Mouse (Mus musculus) heart, embryonic 16.5 days (tissue): ENCODE results near the gene Baz1b. TPM values are rescaled to one million over a fixed set of nuclear protein-coding genes. Genes with fewer than 3 reads are reported as not detected.

Experiments
- ATAC-seq: fragments of 200-750 bp; cut with Nextera tagmentation; replicated peaks from 2 replicates; pipeline ENCODE4 v1.8.0; 2017; ENCODE audit warnings: moderate number of reproducible peaks; ENCODE audit not compliant: insufficient read depth, low FRiP score; ENCODE audit errors: extremely low read depth
- H3K27ac ChIP-seq: fragments of 300-500 bp; sonication (generic); 2 replicates; pipeline ENCODE4 v1.5.1; 2014; ENCODE audit warnings: mild to moderate bottlenecking, low read length, control low read depth, moderate library complexity
- H3K27me3 ChIP-seq: fragments of 300-500 bp; sonication (generic); 2 replicates; pipeline ENCODE4 v1.6.1; 2014; ENCODE audit warnings: low read length, mixed read lengths; ENCODE audit not compliant: control insufficient read depth, insufficient read depth
- H3K36me3 ChIP-seq: fragments of 300-500 bp; sonication (generic); 2 replicates; pipeline ENCODE4 v1.6.1; 2014; ENCODE audit not compliant: control insufficient read depth, insufficient read depth
- H3K4me1 ChIP-seq: fragments of 300-500 bp; sonication (generic); 2 replicates; pipeline ENCODE4 v1.6.1; 2014; ENCODE audit warnings: low read length, mixed read lengths; ENCODE audit not compliant: control insufficient read depth, insufficient read depth
- H3K4me2 ChIP-seq: fragments of 300-500 bp; sonication (generic); 2 replicates; pipeline ENCODE4 v1.6.1; 2014; ENCODE audit warnings: low read depth, mild to moderate bottlenecking, control low read depth, low read length
- H3K4me3 ChIP-seq: fragments of 300-500 bp; sonication (generic); 2 replicates; pipeline ENCODE4 v1.5.1; 2014; ENCODE audit warnings: mild to moderate bottlenecking, control low read depth, low read length
- H3K9ac ChIP-seq: fragments of 300-500 bp; sonication (generic); 2 replicates; pipeline ENCODE4 v1.6.1; 2014; ENCODE audit warnings: low read length, control low read depth
- H3K9me3 ChIP-seq: fragments of 300-500 bp; sonication (generic); replicated peaks from 2 replicates; pipeline ENCODE4 v1.6.1; 2016; ENCODE audit warnings: low read length; ENCODE audit not compliant: control insufficient read depth
- WGBS: fragments of 180-500 bp; shearing (Covaris S2); extraction: QIAGEN DNeasy Blood & Tissue Kit; methylation state at CpG from one replicate; pipeline ENCODE4 v1.1.7; 2014; 5-methylcytosine and 5-hydroxymethylcytosine counted together
- polyA plus RNA-seq: library from polyadenylated mRNA; unstranded; fragments of >200 nt; fragmentation: Nextera tagmentation; extraction: Ambion mirVana; gene quantifications from 2 replicates; pipeline ENCODE4 v1.2.1, GENCODE M21; 2015

Baz1b gene
- polyA plus RNA-seq, 1 experiment from 2014 or later: 21.1 TPM

GRCm38 (mm10) chr5:135161221-135161620, 25.8 kb upstream of the Baz1b start:
- 90% methylated on average over 4 of the region's 4 CpGs for WGBS
- no peaks in the 10 kb centered on the region for H3K9me3 ChIP-seq
- H3K4me1 ChIP-seq: no peaks in the 10 kb centered on the region
- H3K36me3 ChIP-seq: peaks cover 50% of the 10 kb centered on the region
- no peak overlapping the region for H3K4me2 ChIP-seq
- no peak for ATAC-seq
- no peak overlapping the region for H3K4me3 ChIP-seq
- H3K9ac ChIP-seq: no peak overlapping the region
- no peaks in the 10 kb centered on the region for H3K27me3 ChIP-seq
- H3K27ac ChIP-seq: no peak overlapping the region

GRCm38 (mm10) chr5:135161650-135162049, 25.4 kb upstream of the Baz1b start:
- no peaks in the 10 kb centered on the region for H3K9me3 ChIP-seq
- H3K27me3 ChIP-seq: no peaks in the 10 kb centered on the region
- no peak overlapping the region for H3K4me3 ChIP-seq
- ATAC-seq: no peak
- no peak overlapping the region for H3K27ac ChIP-seq
- H3K4me1 ChIP-seq: no peaks in the 10 kb centered on the region
- H3K36me3 ChIP-seq: peaks cover 46% of the 10 kb centered on the region
- 79% methylated on average over 7 of the region's 7 CpGs for WGBS
- H3K4me2 ChIP-seq: no peak overlapping the region
- no peak overlapping the region for H3K9ac ChIP-seq

DNA sequence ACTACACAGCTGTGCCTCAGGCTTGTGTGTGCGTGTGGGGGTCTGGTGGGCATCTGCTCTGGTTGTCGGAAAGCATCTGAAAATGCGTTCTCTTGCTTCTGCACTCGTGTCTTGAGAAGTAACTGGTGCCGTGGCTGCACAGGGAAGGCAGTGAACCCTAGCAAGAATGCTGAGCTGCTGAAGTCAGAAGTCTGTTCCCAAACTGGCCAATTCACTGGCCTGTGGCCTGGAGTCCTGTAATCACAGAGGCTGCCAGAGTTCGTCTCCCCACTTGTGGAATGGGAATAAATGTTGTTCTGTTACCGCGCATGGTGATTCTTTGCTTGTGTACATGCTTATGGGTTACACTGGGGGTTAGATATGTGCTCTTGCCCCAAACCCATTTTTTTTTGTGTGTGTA, 24.7 kb upstream of the Baz1b start:
- no peak overlapping the region for H3K9ac ChIP-seq
- H3K9me3 ChIP-seq: no peaks in the 10 kb centered on the region
- no peaks in the 10 kb centered on the region for H3K4me1 ChIP-seq
- no peak overlapping the region for H3K27ac ChIP-seq
- ATAC-seq: no peak
- WGBS: 95% methylated on average over 8 of the region's 8 CpGs
- H3K27me3 ChIP-seq: no peaks in the 10 kb centered on the region
- peaks cover 42% of the 10 kb centered on the region for H3K36me3 ChIP-seq
- no peak overlapping the region for H3K4me3 ChIP-seq
- no peak overlapping the region for H3K4me2 ChIP-seq

DNA sequence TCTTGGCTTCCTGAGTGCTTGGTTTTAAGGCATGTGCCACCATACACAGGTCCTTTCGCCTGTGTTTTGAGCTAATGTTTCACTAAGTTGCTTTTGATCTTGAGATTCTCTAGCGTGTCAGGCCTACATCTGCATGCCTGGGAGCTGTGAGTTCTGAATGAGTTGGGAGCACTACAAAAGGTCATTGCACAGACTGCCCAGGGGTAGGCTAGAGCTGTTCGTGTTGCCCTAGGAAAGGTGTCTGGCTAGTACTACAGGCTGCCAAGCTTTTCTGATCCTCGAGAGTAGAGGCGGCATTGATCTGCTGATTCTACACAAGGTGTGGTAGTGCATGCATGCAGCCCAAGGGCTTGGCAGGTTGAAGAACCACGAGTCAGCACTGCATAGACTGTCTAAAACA, 24.2 kb upstream of the Baz1b start:
- 87% methylated on average over 6 of the region's 6 CpGs for WGBS
- peaks cover 1% of the 10 kb centered on the region; the same call in 1 of the 2 replicates for H3K4me1 ChIP-seq
- H3K36me3 ChIP-seq: peaks cover 39% of the 10 kb centered on the region

GRCm38 (mm10) chr5:135166909-135167308, 20.2 kb upstream of the Baz1b start:
- WGBS: 79% methylated on average over 4 of the region's 4 CpGs
- no peaks in the 10 kb centered on the region for H3K27me3 ChIP-seq
- H3K4me2 ChIP-seq: no peak overlapping the region
- no peak for ATAC-seq
- H3K9ac ChIP-seq: no peak overlapping the region
- peaks cover 13% of the 10 kb centered on the region for H3K4me1 ChIP-seq
- no peaks in the 10 kb centered on the region for H3K9me3 ChIP-seq
- H3K4me3 ChIP-seq: no peak overlapping the region
- no peak overlapping the region for H3K27ac ChIP-seq
- H3K36me3 ChIP-seq: peaks cover 9% of the 10 kb centered on the region

More for the DNA sequence above, 24.2 kb upstream of the Baz1b start:
- Histone ChIP-seq H3K9me3 (no peaks in the 10 kb centered on the region), H3K4me3 (no peak overlapping the region), H3K27ac (no peak overlapping the region), H3K27me3 (no peaks in the 10 kb centered on the region), H3K4me2 (no peak overlapping the region), H3K9ac (no peak overlapping the region)
- no peak for ATAC-seq

DNA sequence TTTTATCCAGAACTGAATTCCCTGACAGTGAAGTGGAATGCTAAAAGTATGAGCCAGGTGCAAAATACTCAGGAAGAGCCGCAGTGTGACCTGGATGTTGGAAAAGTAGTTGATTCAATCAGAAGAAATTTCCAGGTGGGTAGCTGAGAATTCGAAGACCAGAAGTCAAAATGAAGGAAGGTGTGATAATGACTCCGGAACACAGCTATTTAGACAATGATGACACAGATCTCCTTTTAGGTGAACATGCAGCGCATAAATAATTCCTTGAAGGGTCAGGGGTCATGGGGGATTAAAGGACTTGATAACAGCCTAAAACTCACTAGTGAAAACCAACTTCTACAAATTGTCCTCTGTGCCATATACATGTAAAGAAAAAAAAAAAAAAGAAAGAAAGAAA, 19.6 kb upstream of the Baz1b start:
- Histone ChIP-seq H3K4me3 (no peak overlapping the region), H3K9ac (no peak overlapping the region), H3K27ac (no peak overlapping the region), H3K36me3 (peaks cover 9% of the 10 kb centered on the region), H3K27me3 (no peaks in the 10 kb centered on the region), H3K9me3 (no peaks in the 10 kb centered on the region), H3K4me1 (peaks cover 13% of the 10 kb centered on the region), H3K4me2 (no peak overlapping the region)
- ATAC-seq: no peak
- WGBS: 88% methylated on average over 4 of the region's 4 CpGs

- Histone ChIP-seq H3K27ac (peak within 1 kb of the TSS; percentile 99), H3K4me2 (peak within 1 kb of the TSS; percentile 77), H3K4me1 (peaks cover 13% of the 10 kb centered on the region), H3K9me3 (no peaks in the 10 kb centered on the region), H3K4me3 (peak within 1 kb of the TSS; percentile 85), H3K27me3 (no peaks in the 10 kb centered on the region), H3K36me3 (peaks cover 15% of the 10 kb centered on the region), H3K9ac (peak within 1 kb of the TSS; percentile 97)
- WGBS: 2% methylated on average over 79 of the region's 95 CpGs
- ATAC-seq: peak; percentile 98
Measured at GRCm38 (mm10) chr5:135168063-135169062, 18.7 kb upstream of the Baz1b start, which contains the start of gene Bcl7b. Gene Bcl7b, plus strand, starts transcription at chr5:135168283.

GRCm38 (mm10) chr5:135169479-135169878, 17.6 kb upstream of the Baz1b start:
- ATAC-seq: no peak
- Histone ChIP-seq H3K4me3 (peak overlapping the region; percentile 85), H3K27me3 (no peaks in the 10 kb centered on the region), H3K36me3 (peaks cover 21% of the 10 kb centered on the region), H3K27ac (peak overlapping the region; percentile 99), H3K9me3 (no peaks in the 10 kb centered on the region), H3K4me2 (peak overlapping the region; percentile 69), H3K9ac (peak overlapping the region; percentile 97), H3K4me1 (peaks cover 13% of the 10 kb centered on the region)
- 93% methylated on average over 5 of the region's 5 CpGs for WGBS

- H3K4me3 ChIP-seq: no peak overlapping the region
- peaks cover 28% of the 10 kb centered on the region for H3K36me3 ChIP-seq
- 82% methylated on average over 6 of the region's 6 CpGs for WGBS
- H3K9ac ChIP-seq: no peak overlapping the region
- no peak overlapping the region for H3K4me2 ChIP-seq
- no peaks in the 10 kb centered on the region for H3K27me3 ChIP-seq
- no peak overlapping the region for H3K27ac ChIP-seq
- H3K4me1 ChIP-seq: peaks cover 13% of the 10 kb centered on the region
- H3K9me3 ChIP-seq: no peaks in the 10 kb centered on the region
- no peak for ATAC-seq
Measured at GRCm38 (mm10) chr5:135171688-135172220, 15.3 kb upstream of the Baz1b start.
